Mouse (Mus musculus) hindbrain, embryonic 10.5 days (tissue): Measurements from ENCODE around the gene BC051665. TPM values are rescaled to one million over a fixed set of nuclear protein-coding genes. Genes with fewer than 3 reads are reported as not detected.

Experiments used
- DNase-seq: peaks from one replicate; pipeline ENCODE4 v3.0.0-alpha.2; 2017; ENCODE audit warnings: low spot score
- H3K27ac ChIP-seq: fragments of 300-500 bp; sonication (generic); 2 replicates; pipeline ENCODE4 v1.5.1; 2016; ENCODE audit warnings: mild to moderate bottlenecking, moderate library complexity
- H3K27me3 ChIP-seq: fragments of 300-500 bp; sonication (generic); 2 replicates; pipeline ENCODE4 v1.6.1; 2016; ENCODE audit warnings: mild to moderate bottlenecking; ENCODE audit not compliant: poor library complexity, insufficient read depth, severe bottlenecking
- H3K36me3 ChIP-seq: fragments of 300-500 bp; sonication (generic); 2 replicates; pipeline ENCODE4 v1.6.1; 2016; ENCODE audit warnings: mild to moderate bottlenecking, moderate library complexity
- H3K4me1 ChIP-seq: fragments of 300-500 bp; sonication (generic); replicated peaks from 2 replicates; pipeline ENCODE4 v1.6.1; 2016; ENCODE audit warnings: mild to moderate bottlenecking
- H3K4me3 ChIP-seq: fragments of 300-500 bp; sonication (generic); 2 replicates; pipeline ENCODE4 v1.5.1; 2016; ENCODE audit warnings: mild to moderate bottlenecking, moderate library complexity
- H3K9me3 ChIP-seq: fragments of 300-500 bp; sonication (generic); 2 replicates; pipeline ENCODE4 v1.6.1; 2016; ENCODE audit warnings: mild to moderate bottlenecking, moderate library complexity
- WGBS: fragments of 180-500 bp; shearing (Covaris S2); methylation state at CpG from one replicate; pipeline ENCODE4 v1.1.7; 2016; 5-methylcytosine and 5-hydroxymethylcytosine counted together
- polyA plus RNA-seq: library from polyadenylated mRNA; unstranded; fragments of >200 nt; fragmentation: Nextera tagmentation; extraction: Ambion mirVana; gene quantifications from 2 replicates; pipeline ENCODE4 v1.2.1, GENCODE M21; 2016

The BC051665 gene
- polyA plus RNA-seq, 1 experiment from 2014 or later = not detected

- peak; percentile 73 for DNase-seq
- no peaks in the 10 kb centered on the region for H3K27me3 ChIP-seq
- no peaks in the 10 kb centered on the region for H3K9me3 ChIP-seq
- no peak overlapping the region; the same call in 1 of the 2 replicates for H3K27ac ChIP-seq
- H3K4me1 ChIP-seq = peaks cover 20% of the 10 kb centered on the region
- H3K4me3 ChIP-seq = peak overlapping the region; percentile 16; the same call in 1 of the 2 replicates
- H3K36me3 ChIP-seq = peaks cover 64% of the 10 kb centered on the region
- 18% methylated on average over 9 of the region's 9 CpGs for WGBS
These were observed 47.7 kb downstream of the BC051665 start for GRCm38 (mm10) chr13:60738429-60738828.

GRCm38 (mm10) chr13:60737632-60738324 is 48.4 kb downstream of the BC051665 start:
- peaks cover 69% of the 10 kb centered on the region for H3K36me3 ChIP-seq
- H3K27me3 ChIP-seq = no peaks in the 10 kb centered on the region
- WGBS = 23% methylated on average over 9 of the region's 9 CpGs
- peaks cover 20% of the 10 kb centered on the region for H3K4me1 ChIP-seq
- DNase-seq = peak; percentile 71
- peak overlapping the region; percentile 19 for H3K27ac ChIP-seq
- H3K4me3 ChIP-seq = peak overlapping the region; percentile 16; the same call in 1 of the 2 replicates
- no peaks in the 10 kb centered on the region for H3K9me3 ChIP-seq

- Histone ChIP-seq H3K27ac (peak overlapping the region; percentile 50; the same call in 1 of the 2 replicates), H3K4me1 (peaks cover 20% of the 10 kb centered on the region), H3K27me3 (no peaks in the 10 kb centered on the region), H3K36me3 (peaks cover 67% of the 10 kb centered on the region), H3K9me3 (no peaks in the 10 kb centered on the region), H3K4me3 (no peak overlapping the region)
- 73% methylated on average over 13 of the region's 13 CpGs for WGBS
- no peak for DNase-seq
These were observed 49.6 kb downstream of the BC051665 start for GRCm38 (mm10) chr13:60736421-60737105.

- Histone ChIP-seq H3K36me3 (peaks cover 69% of the 10 kb centered on the region), H3K27me3 (no peaks in the 10 kb centered on the region), H3K4me1 (peaks cover 20% of the 10 kb centered on the region), H3K27ac (no peak overlapping the region), H3K4me3 (no peak overlapping the region), H3K9me3 (no peaks in the 10 kb centered on the region)
- no peak for DNase-seq
- 92% methylated on average over 9 of the region's 9 CpGs for WGBS
These were observed 50.9 kb downstream of the BC051665 start for GRCm38 (mm10) chr13:60735306-60735705.

Other genes with a start within 250 kb of the BC051665 start
- 19.8 and 23.6 TPM in 2 replicates for gene Dapk1, start 184.4 kb downstream of the BC051665 start, polyA plus RNA-seq
- not detected in 2 replicates for gene Ctsll3, start 16.5 kb upstream of the BC051665 start, polyA plus RNA-seq
- 0.11 TPM in 1 of 2 replicates, not detected in the other for gene 4930486L24Rik, start 78.1 kb upstream of the BC051665 start, polyA plus RNA-seq
- gene Gm49392, start 110.5 kb upstream of the BC051665 start, polyA plus RNA-seq = 0.24 TPM in 1 of 2 replicates, not detected in the other
- 1.3 and 2.2 TPM in 2 replicates for gene Ctla2b, start 111.1 kb upstream of the BC051665 start, polyA plus RNA-seq
- gene Tpbpb, start 118.5 kb upstream of the BC051665 start, polyA plus RNA-seq = not detected in 2 replicates
- not detected in 2 replicates for gene Gm49393, start 149.2 kb upstream of the BC051665 start, polyA plus RNA-seq
- 1.1 and 1.8 TPM in 2 replicates for gene Gm49391, start 150.2 kb upstream of the BC051665 start, polyA plus RNA-seq
- gene Ctla2a, start 150.3 kb upstream of the BC051665 start, polyA plus RNA-seq = 12.6 and 13.7 TPM in 2 replicates
- not detected in 2 replicates for gene Tpbpa, start 155.6 kb upstream of the BC051665 start, polyA plus RNA-seq
- not detected in 2 replicates for gene Ctsj, start 219.6 kb upstream of the BC051665 start, polyA plus RNA-seq